Mouse (Mus musculus) forebrain, embryonic 15.5 days (tissue): Measurements from ENCODE around the gene Trim38. TPM values are rescaled to one million over a fixed set of nuclear protein-coding genes. Genes with fewer than 3 reads are reported as not detected.
A peak's percentile ranks its signal among the peaks of the same experiment; 100 is the strongest.

Experiments
- ATAC-seq: fragments of 200-750 bp; cut with Nextera tagmentation; replicated peaks from 2 replicates; pipeline ENCODE4 v1.8.0; 2017; ENCODE audit warnings: mild to moderate bottlenecking, moderate TSS enrichment, moderate library complexity
- H3K27ac ChIP-seq: fragments of 300-500 bp; sonication (generic); replicated peaks from 2 replicates; pipeline ENCODE4 v1.5.1; 2015; ENCODE audit warnings: mild to moderate bottlenecking, inconsistent platforms
- H3K27me3 ChIP-seq: fragments of 300-500 bp; sonication (generic); 2 replicates; pipeline ENCODE4 v1.6.1; 2015; ENCODE audit warnings: inconsistent platforms
- H3K36me3 ChIP-seq: fragments of 300-500 bp; sonication (generic); 2 replicates; pipeline ENCODE4 v1.6.1; 2015; ENCODE audit warnings: mild to moderate bottlenecking, inconsistent platforms
- H3K4me1 ChIP-seq: fragments of 300-500 bp; sonication (generic); 2 replicates; pipeline ENCODE4 v1.6.1; 2015; ENCODE audit warnings: inconsistent platforms
- H3K4me2 ChIP-seq: fragments of 300-500 bp; sonication (generic); replicated peaks from 2 replicates; pipeline ENCODE4 v1.6.1; 2015; ENCODE audit warnings: mild to moderate bottlenecking, inconsistent platforms
- H3K4me3 ChIP-seq: fragments of 300-500 bp; sonication (generic); 2 replicates; pipeline ENCODE4 v1.5.1; 2015; ENCODE audit warnings: mild to moderate bottlenecking, inconsistent platforms
- H3K9ac ChIP-seq: fragments of 300-500 bp; sonication (generic); replicated peaks from 2 replicates; pipeline ENCODE4 v1.6.1; 2015; ENCODE audit warnings: mild to moderate bottlenecking, inconsistent platforms
- H3K9me3 ChIP-seq: fragments of 300-500 bp; sonication (generic); 2 replicates; pipeline ENCODE4 v1.6.1; 2016; ENCODE audit warnings: inconsistent platforms
- WGBS: fragments of 180-500 bp; shearing (Covaris S2); methylation state at CpG from one replicate; pipeline ENCODE4 v1.1.7; 2015; ENCODE audit warnings: mixed read lengths; 5-methylcytosine and 5-hydroxymethylcytosine counted together
- polyA plus RNA-seq: library from polyadenylated mRNA; unstranded; fragments of >200 nt; fragmentation: Nextera tagmentation; extraction: Ambion mirVana; gene quantifications from 2 replicates; pipeline ENCODE4 v1.2.1, GENCODE M21; 2015

Trim38 gene
- polyA plus RNA-seq, 1 experiment from 2014 or later, result 0.11 TPM

- WGBS, result 32% methylated on average over 5 of the region's 5 CpGs
- Histone ChIP-seq H3K27ac (no peak overlapping the region), H3K4me2 (no peak overlapping the region), H3K36me3 (no peaks in the 10 kb centered on the region), H3K9me3 (no peaks in the 10 kb centered on the region), H3K27me3 (no peaks in the 10 kb centered on the region), H3K4me3 (no peak overlapping the region), H3K4me1 (peaks cover 13% of the 10 kb centered on the region), H3K9ac (no peak overlapping the region)
- ATAC-seq, result no peak
Measured at GRCm38 (mm10) chr13:23768834-23769397, 797 bp upstream of the Trim38 start.

DNA sequence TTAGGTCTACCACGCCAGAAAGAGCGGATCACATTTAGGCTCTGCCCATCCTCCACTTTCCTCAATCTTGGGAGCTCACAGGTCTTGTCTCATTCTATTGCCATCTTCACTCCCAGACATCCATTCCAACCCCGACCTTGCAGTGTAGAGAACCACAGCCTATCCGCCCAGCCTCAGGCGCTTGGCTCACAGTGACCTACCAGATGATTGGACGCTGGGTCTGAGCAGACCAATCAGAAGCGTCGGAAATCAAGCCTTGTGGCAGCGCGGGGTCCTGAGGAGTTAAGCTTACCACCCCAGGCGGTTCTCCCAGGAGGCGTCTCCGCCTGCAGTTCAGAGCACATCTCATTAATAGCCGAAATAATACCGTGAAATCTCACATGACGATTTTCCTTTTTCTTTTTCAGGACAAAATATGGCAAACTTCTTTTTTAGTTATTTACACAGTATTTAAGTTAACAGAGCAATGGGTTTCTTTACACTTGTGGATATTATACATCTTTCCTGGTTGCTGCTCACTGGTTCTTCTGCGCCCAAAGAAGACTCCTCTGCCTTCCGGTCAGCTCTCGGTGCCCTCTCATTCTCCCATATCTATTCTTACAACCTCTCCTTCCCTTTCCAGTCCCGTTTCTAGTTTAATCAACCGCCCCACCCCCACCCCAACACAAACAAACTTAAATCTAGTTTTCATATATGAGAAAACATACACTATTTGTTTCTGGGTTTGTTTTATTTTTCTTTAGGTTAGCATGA, 3.0 kb downstream of the Trim38 start:
- H3K27ac ChIP-seq, result no peak overlapping the region
- H3K4me1 ChIP-seq, result 0 out of 2 replicates have a peak, but pooled peaks cover 6% of the 10 kb centered on the region
- ATAC-seq, result peak; percentile 90
- peak overlapping the region; percentile 10 for H3K4me3 ChIP-seq
- 26% methylated on average over 21 of the region's 21 CpGs for WGBS
- H3K9ac ChIP-seq, result no peak overlapping the region
- no peaks in the 10 kb centered on the region for H3K9me3 ChIP-seq
- H3K36me3 ChIP-seq, result no peaks in the 10 kb centered on the region
- peak overlapping the region; percentile 32 for H3K4me2 ChIP-seq
- H3K27me3 ChIP-seq, result no peaks in the 10 kb centered on the region

DNA sequence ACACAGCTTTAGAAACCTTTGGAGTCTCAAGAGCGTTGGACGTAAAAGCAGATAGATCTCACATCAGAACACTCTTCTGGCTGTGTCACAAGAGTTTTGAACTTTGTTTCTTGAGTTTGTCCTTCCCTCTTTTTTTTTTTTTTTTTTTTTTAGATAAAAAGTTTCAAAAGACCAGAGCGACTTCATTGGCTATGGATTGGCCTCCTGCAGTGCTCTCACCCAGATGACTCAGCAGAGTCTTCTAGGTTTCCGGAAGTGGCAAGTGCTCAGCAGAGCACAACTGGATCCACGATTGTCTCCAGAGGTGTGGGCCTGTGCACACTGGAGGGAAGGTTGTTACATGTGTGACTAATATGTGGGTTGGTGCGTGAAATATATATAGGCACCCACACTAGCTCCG, 8.6 kb downstream of the Trim38 start:
- Histone ChIP-seq H3K4me2 (no peak overlapping the region), H3K27ac (no peak overlapping the region), H3K36me3 (no peaks in the 10 kb centered on the region), H3K4me3 (no peak overlapping the region), H3K27me3 (no peaks in the 10 kb centered on the region), H3K4me1 (no peaks in the 10 kb centered on the region), H3K9me3 (no peaks in the 10 kb centered on the region), H3K9ac (no peak overlapping the region)
- no peak for ATAC-seq
- WGBS, result 93% methylated on average over 7 of the region's 7 CpGs

GRCm38 (mm10) chr13:23779025-23779424, 9.3 kb downstream of the Trim38 start:
- Histone ChIP-seq H3K36me3 (no peaks in the 10 kb centered on the region), H3K9me3 (no peaks in the 10 kb centered on the region), H3K9ac (no peak overlapping the region), H3K4me3 (no peak overlapping the region), H3K4me1 (no peaks in the 10 kb centered on the region), H3K27ac (no peak overlapping the region), H3K27me3 (no peaks in the 10 kb centered on the region), H3K4me2 (no peak overlapping the region)
- WGBS, result 89% methylated on average over 4 of the region's 4 CpGs
- ATAC-seq, result no peak

- Histone ChIP-seq H3K9ac (no peak overlapping the region), H3K4me2 (no peak overlapping the region), H3K27ac (no peak overlapping the region), H3K27me3 (no peaks in the 10 kb centered on the region), H3K9me3 (no peaks in the 10 kb centered on the region), H3K36me3 (no peaks in the 10 kb centered on the region), H3K4me3 (no peak overlapping the region), H3K4me1 (no peaks in the 10 kb centered on the region)
- ATAC-seq, result peak; percentile 69; the same call in 1 of the 2 replicates
- 38% methylated on average over 2 of the region's 2 CpGs for WGBS
Measured at GRCm38 (mm10) chr13:23792520-23792919, 22.8 kb downstream of the Trim38 start.

DNA sequence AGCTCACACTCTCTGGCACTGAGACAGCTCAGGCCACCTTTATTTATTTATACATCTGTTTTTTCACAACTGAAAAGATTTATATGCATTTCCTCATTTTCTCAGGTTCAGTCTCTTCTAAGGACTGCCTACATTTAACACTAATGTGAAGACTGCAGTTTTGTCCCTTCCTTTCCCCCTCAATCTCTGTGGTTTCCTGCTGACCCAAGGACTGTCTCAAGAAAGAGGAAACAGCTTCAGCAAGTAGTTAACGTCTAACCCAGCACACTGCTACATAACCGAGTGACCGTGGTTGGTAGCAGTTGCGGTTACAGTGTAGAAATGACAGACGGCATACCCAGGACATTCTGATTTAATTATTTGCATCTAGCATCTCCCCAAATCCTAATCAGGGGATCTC, 29.7 kb downstream of the Trim38 start:
- Histone ChIP-seq H3K27ac (no peak overlapping the region), H3K4me2 (no peak overlapping the region), H3K4me1 (no peaks in the 10 kb centered on the region), H3K27me3 (no peaks in the 10 kb centered on the region), H3K9ac (no peak overlapping the region), H3K9me3 (no peaks in the 10 kb centered on the region), H3K4me3 (no peak overlapping the region), H3K36me3 (no peaks in the 10 kb centered on the region)
- 87% methylated on average over 5 of the region's 5 CpGs for WGBS
- no peak for ATAC-seq

DNA sequence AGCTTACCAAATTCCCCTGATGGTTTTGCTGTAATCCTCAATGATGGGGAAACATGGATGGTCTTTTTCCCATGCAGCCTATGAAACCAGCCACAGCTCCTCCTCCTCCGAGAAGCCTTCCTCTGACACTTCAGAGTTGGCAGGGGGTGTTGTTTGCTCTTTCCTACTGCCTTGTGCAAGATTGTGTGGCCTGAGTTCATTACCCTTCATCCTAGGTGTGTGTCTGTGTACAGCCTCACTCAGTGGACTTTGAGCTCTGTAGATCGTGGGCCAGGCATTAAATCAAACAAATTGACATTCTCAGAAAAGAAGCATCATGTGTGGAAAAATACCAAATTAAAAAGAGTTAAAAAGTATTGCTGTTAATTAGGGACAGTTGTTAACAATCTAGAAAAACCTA, 34.8 kb downstream of the Trim38 start:
- WGBS, result 84% methylated on average over 2 of the region's 2 CpGs
- Histone ChIP-seq H3K4me2 (no peak overlapping the region), H3K4me1 (no peaks in the 10 kb centered on the region), H3K27ac (no peak overlapping the region), H3K36me3 (no peaks in the 10 kb centered on the region), H3K4me3 (no peak overlapping the region), H3K9me3 (no peaks in the 10 kb centered on the region), H3K9ac (no peak overlapping the region), H3K27me3 (no peaks in the 10 kb centered on the region)
- ATAC-seq, result no peak

GRCm38 (mm10) chr13:23806422-23807052, 36.8 kb downstream of the Trim38 start, which contains the start of gene Slc17a2:
Slc17a2 (plus strand) TSS chr13:23806993.
- Histone ChIP-seq H3K9me3 (no peaks in the 10 kb centered on the region), H3K27ac (no peak within 1 kb of the TSS), H3K4me1 (no peaks in the 10 kb centered on the region), H3K4me3 (no peak within 1 kb of the TSS), H3K36me3 (no peaks in the 10 kb centered on the region), H3K27me3 (no peaks in the 10 kb centered on the region), H3K4me2 (no peak within 1 kb of the TSS), H3K9ac (no peak within 1 kb of the TSS)
- 93% methylated on average over 15 of the region's 15 CpGs for WGBS
- ATAC-seq, result no peak

DNA sequence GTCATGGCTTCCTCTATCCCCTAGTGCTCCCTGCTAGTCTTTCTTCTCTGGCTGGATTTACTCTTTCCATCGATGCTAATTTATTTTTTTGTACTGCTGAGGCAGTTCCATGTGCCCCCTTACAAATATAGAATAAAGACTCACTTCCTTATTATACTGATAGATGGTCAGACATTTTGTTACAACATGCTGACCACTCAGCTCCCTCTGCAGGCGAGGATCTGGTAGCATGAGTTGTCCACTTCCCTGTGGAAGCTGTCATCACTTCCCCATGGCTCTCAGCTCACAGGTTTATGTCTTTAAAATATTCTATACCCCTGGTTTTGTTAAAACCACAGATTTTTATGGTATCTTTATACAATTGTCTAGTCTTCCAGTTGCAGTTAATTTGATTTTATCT, 46.4 kb downstream of the Trim38 start:
- Histone ChIP-seq H3K27me3 (no peaks in the 10 kb centered on the region), H3K9ac (no peak overlapping the region), H3K4me3 (no peak overlapping the region), H3K9me3 (no peaks in the 10 kb centered on the region), H3K27ac (no peak overlapping the region), H3K36me3 (no peaks in the 10 kb centered on the region), H3K4me2 (no peak overlapping the region), H3K4me1 (no peaks in the 10 kb centered on the region)
- no peak for ATAC-seq
- 75% methylated on average over 2 of the region's 2 CpGs for WGBS

DNA sequence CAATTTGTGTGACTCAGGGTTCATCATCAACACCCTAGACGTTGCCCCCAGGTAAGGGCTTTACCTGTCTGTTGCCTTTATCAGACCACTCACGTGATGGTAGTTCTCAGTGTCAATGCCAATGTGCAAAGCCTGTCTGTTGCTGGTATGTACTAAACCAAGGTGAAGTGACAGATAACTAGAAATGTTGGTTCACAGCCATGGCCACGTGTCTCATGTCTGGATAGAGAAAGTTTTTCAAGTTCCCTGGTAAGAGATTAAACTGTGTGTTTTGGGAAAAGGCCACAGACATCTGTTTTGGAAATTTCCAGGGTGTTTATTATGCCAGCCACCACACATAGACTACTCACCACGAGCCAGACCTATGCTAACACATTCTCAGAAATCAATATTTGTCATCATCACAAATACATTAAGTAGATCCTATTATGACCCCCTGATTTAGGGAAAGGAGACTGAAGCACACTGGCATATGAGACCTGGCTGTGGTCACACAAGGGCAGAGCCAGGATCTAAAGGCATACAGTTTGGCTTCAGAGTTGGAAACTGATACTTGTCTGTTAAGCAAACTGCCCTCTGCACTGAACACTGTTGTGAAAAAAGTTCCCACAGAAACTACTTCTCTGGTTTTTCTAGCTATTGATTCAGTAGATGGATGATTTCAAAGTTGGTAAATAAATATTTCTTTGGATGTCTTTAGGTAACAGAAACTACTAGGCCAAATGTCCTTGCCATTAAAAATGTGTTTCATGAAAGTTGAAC, 50.6 kb downstream of the Trim38 start:
- ATAC-seq, result no peak
- Histone ChIP-seq H3K4me3 (no peak overlapping the region), H3K27me3 (no peaks in the 10 kb centered on the region), H3K4me2 (no peak overlapping the region), H3K9me3 (no peaks in the 10 kb centered on the region), H3K9ac (no peak overlapping the region), H3K36me3 (no peaks in the 10 kb centered on the region), H3K4me1 (no peaks in the 10 kb centered on the region), H3K27ac (no peak overlapping the region)
- 75% methylated on average over 4 of the region's 4 CpGs for WGBS

DNA sequence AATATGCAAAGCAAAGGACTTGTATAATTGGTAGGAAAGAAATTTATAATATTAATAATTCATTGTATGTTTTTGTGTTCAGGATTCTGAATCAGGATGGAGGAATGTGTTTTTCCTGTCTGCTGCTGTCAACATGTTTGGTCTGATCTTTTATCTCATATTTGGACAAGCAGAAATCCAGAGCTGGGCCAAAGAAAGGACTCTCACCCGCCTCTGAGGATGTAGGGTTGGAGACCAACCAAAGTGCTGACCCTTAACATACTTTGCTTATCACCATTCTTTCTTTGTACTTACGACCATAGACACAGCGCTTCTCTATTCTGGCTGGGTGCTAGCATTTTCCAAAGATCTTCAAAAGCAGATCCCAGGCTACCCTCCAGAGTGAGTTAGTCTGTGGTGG, 52.5 kb downstream of the Trim38 start:
- H3K4me2 ChIP-seq, result no peak overlapping the region
- 85% methylated on average over 3 of the region's 3 CpGs for WGBS
- no peak overlapping the region for H3K27ac ChIP-seq
- H3K4me1 ChIP-seq, result no peaks in the 10 kb centered on the region
- no peaks in the 10 kb centered on the region for H3K36me3 ChIP-seq
- no peak for ATAC-seq
- H3K9me3 ChIP-seq, result no peaks in the 10 kb centered on the region
- H3K9ac ChIP-seq, result no peak overlapping the region
- H3K27me3 ChIP-seq, result no peaks in the 10 kb centered on the region
- H3K4me3 ChIP-seq, result no peak overlapping the region

GRCm38 (mm10) chr13:23826606-23827005, 56.9 kb downstream of the Trim38 start:
- Histone ChIP-seq H3K36me3 (no peaks in the 10 kb centered on the region), H3K9me3 (no peaks in the 10 kb centered on the region), H3K27me3 (no peaks in the 10 kb centered on the region), H3K4me3 (no peak overlapping the region), H3K27ac (no peak overlapping the region), H3K4me2 (no peak overlapping the region), H3K4me1 (no peaks in the 10 kb centered on the region), H3K9ac (no peak overlapping the region)
- no peak for ATAC-seq
- whole genome bisulfite sequencing, result 73% methylated on average over 3 of the region's 3 CpGs
